Mouse (Mus musculus) mature B cell (primary cell): Measurements from ENCODE around the gene Kcnk2.

Experiments
- in situ Hi-C: fragments of 300-500 bp; cut with MboI; formaldehyde crosslinking; loops from 2 replicates; pipeline ENCODE4 v1.14.3; 2019

Gene Kcnk2

GRCm38 (mm10) chr1:189402223-189402943 is at the start of gene Kcnk2:
TSS of gene Kcnk2 (minus strand) at chr1:189402273.
- in situ Hi-C loops: no loop called here

DNA sequence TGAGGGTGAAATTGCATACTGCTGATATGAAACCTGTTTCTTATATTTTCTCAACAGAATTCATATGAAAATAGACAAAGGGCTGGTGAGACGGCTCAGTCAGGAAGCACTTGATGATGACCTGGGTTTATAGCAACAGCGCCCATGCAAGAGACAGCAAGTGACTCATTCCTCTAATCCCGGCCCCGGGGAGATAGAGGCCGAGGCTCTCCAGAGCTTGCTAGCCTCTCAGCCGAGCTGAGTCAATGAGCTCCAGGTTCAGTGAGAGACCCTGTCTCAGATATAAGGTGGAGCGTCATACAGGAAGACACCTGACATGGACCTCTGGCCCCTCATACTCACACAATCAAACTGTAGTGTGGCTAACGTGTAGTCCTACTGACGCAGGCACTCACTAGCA is 38.7 kb upstream of the Kcnk2 start:
- in situ Hi-C loops: no loop called here

DNA sequence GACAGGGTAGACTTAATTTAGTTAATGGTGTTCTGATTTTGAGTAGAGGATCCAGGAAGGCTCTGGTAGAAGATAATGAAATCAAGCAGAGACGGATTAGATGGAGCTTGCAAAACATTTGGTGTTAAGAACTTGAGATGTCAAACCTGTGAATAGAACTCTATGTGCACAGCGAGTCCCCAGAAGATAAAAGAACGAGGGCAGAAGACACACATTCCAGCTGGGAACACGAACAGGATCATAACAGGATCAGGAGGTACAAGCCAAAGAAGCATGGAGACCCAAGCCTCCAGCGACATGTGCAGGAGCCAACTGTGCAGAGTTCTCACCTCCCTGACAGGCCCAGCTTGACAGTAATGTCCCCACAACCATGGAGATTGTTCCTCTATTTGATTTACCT is 35.1 kb upstream of the Kcnk2 start:
- in situ Hi-C loops: no loop called here

- in situ Hi-C loops: no loop called here
Observed at GRCm38 (mm10) chr1:189435452-189435851, 33.4 kb upstream of the Kcnk2 start.

DNA sequence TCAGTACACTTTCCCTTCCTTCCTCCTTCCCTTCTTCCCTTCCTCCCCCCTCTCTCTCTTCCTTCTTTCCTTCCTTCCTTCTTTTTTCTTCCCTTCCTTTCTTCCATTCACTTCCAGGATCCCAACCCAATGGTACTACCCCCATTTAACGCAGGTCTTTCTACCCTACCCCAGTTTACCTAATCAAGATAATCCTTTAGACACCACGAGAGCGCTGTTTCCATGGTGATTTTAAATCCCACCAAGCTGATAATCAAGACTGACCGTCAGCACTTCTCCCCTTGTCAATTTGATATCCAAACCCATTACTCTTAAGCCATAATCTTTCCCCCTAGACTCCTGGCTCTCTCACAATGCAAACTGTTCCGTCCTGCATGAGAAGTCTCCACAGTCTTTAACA is 29.4 kb upstream of the Kcnk2 start:
- in situ Hi-C loops: no loop called here

- in situ Hi-C loops: no loop called here
Observed at GRCm38 (mm10) chr1:189430534-189430933, 28.5 kb upstream of the Kcnk2 start.

- in situ Hi-C loops: no loop called here
Observed at GRCm38 (mm10) chr1:189429566-189429965, 27.5 kb upstream of the Kcnk2 start.

DNA sequence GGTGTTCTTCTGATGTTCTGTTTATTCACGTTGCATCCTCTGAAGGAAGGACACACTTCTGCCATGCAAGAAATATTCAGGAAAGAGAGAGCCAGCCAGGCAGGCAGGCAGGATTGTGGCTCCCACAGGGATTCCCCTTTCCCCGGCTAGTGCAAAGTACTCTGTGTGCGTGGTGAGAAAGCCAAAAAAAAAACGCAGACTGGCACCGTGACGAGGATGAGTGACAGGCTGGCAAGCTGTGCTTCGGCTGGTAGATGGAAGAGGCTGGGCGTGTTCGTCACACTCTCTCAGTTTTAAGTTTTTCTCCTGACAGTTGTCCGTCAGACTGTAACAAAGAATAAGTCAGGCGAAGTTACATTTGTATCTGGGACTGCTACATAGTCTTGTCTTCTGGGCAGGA is 24.2 kb upstream of the Kcnk2 start:
- in situ Hi-C loops: no loop called here

GRCm38 (mm10) chr1:189419914-189420313 is 17.8 kb upstream of the Kcnk2 start:
- in situ Hi-C loops: no loop called here

DNA sequence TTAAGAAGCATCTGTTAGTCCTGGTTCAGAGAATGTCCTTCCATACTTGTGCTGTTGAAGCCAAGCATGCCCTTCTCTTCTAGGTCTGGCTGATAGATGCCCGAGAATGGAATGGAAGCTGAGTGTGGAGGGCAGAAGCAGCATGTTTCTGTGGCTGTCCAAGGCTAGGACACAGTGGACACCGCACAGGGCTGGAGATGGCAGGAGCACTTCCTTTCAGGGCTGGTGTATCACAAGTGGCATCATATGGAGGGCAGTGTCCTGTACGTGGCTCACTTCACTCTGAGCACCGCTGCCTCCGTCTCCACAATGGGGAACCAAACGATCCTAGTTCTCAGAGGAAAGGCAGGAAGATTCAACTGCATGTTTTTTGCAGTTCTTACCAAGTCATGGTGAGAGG is 7.8 kb upstream of the Kcnk2 start:
- in situ Hi-C loops: no loop called here

- in situ Hi-C loops: no loop called here
Observed at GRCm38 (mm10) chr1:189405221-189405620, 3.1 kb upstream of the Kcnk2 start.

- in situ Hi-C loops: no loop called here
Observed at GRCm38 (mm10) chr1:189403546-189403945, 1.5 kb upstream of the Kcnk2 start.

DNA sequence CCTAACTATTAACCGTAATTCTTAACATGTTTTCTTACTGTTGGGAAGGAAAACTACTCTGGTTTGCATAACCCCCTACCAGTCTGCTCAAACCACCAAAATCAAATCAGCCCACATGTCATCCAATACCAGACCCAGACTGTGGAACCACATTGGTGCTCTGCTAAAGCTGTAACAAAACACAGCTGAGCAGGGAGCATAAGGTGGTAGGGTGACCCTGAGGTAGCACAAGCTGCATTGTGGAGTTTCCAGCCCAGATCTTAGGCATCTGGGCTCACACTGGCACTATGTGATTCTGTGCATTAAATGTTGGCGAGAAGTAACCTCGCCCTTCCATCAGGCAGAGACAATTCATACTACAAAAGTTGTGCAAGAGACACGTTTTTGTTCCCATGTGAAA is 1.1 kb upstream of the Kcnk2 start:
- in situ Hi-C loops: no loop called here

DNA sequence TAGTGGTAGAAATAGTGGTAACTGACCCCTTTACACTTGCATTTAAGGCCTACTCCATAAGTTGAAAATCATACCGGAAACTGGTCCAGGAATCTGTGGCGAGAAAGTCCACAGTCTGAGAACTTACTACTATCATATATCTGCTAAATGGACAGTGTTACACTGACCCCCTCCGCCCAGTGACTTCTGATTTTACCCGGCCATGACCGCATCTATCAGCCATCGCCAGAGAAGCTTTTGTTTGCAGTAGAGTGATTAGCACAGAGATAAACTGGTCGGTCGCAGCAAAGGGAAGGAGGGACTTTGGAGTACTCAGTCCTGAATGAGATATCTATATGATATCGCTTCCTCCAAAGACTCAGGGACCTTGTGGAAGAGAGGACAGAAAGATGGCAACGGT is 15.2 kb downstream of the Kcnk2 start:
- in situ Hi-C loops: no loop called here

GRCm38 (mm10) chr1:189386141-189386540 is 15.9 kb downstream of the Kcnk2 start:
- in situ Hi-C loops: no loop called here

DNA sequence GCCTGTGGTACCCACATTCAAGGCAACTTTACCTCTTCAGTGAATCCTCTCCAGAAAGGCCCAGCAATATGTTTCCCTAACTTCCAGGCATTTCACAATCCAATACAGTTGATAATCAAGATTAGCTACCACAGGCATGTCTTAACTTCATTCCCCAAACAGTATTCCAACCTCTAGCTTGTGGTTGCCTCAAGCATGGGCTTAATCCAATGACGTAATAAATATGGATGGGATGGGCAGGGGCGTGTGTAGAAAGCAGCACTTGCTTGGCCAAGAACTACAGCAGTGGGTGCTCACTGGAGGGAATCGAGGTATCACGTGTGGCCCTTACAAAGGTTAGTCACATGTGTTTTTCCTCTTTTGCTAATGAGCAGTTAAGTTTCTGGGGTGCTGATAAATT is 34.4 kb downstream of the Kcnk2 start:
- in situ Hi-C loops: no loop called here

DNA sequence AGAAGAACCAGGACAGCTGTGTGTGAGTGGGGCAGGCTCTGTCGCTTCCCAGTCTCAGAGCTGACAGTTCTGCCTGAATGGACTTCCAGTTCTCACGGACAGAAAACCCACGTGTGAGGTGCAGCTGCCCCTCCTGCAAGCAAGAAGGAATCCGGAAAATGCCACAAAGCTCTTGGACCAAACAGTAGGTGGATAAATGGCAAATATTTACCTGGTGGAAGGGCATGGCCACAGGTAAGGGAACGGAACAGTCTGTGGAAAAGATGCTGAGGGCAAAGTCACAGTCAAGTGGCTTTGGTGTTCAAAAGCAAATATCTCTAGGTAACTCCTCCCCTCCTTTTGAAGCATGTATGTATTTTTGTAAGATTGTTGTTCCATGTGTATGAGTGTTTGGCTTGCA is 37.9 kb downstream of the Kcnk2 start:
- in situ Hi-C loops: no loop called here

DNA sequence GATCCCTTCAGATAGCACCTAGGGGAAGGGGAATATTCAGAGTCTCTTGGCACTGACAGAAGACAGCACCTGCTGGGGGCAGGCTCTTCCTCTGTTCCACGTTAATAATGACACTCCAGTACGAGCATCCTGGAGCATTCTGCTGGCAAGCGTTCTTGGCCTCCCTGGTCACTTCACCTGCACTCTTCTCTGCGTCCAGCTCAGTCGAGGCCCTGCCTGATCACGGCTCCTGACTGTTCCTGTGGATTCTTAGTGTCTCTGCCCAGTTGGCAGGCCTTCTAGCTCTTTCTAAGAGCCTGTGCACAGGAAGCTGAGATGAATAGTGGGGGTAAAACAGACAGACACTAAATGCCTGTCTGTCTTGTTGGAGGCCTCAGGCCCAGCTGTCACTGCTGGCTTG is 39.5 kb downstream of the Kcnk2 start:
- in situ Hi-C loops: no loop called here

DNA sequence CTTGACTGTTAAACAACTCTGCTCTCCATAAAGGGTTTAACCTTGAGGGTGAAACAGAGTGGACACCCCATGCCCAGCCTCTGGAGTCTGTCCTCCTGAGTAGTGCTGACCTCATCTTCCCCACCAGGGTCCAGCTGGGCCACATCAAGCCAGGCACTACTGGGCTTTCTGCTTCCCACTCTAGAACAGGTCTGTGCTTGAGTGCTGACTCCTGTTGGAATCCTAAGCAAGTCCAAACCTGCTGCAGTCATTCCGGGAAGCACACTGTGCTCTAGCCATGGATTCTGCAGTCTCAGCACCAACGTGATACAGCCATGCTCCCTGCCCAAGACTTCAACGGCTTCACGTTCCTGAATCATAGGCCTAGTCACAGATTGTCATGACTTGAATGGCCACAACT is 42.4 kb downstream of the Kcnk2 start:
- in situ Hi-C loops: no loop called here

GRCm38 (mm10) chr1:189353887-189354286 is 48.2 kb downstream of the Kcnk2 start:
- in situ Hi-C loops: no loop called here

GRCm38 (mm10) chr1:189351804-189352203 is 50.3 kb downstream of the Kcnk2 start:
- in situ Hi-C loops: no loop called here

GRCm38 (mm10) chr1:189349205-189349604 is 52.9 kb downstream of the Kcnk2 start:
- in situ Hi-C loops: no loop called here

- in situ Hi-C loops: no loop called here
Observed at GRCm38 (mm10) chr1:189345166-189345565, 56.9 kb downstream of the Kcnk2 start.
